Mouse (Mus musculus) embryonic fibroblast, embryonic 13.5 days (primary cell): ENCODE data around the gene Asgr2.

ENCODE experiments used
- CTCF ChIP-seq: IDR thresholded peaks from 2 replicates; pipeline ENCODE4 v1.5.1; 2011; ENCODE audit warnings: mild to moderate bottlenecking, control low read depth, low read length, moderate library complexity, borderline replicate concordance; ENCODE audit not compliant: insufficient read depth
- POLR2A ChIP-seq: IDR thresholded peaks from 2 replicates; pipeline ENCODE4 v1.6.1; 2011; ENCODE audit warnings: low read depth, mild to moderate bottlenecking, control low read depth, low read length, moderate library complexity

DNA sequence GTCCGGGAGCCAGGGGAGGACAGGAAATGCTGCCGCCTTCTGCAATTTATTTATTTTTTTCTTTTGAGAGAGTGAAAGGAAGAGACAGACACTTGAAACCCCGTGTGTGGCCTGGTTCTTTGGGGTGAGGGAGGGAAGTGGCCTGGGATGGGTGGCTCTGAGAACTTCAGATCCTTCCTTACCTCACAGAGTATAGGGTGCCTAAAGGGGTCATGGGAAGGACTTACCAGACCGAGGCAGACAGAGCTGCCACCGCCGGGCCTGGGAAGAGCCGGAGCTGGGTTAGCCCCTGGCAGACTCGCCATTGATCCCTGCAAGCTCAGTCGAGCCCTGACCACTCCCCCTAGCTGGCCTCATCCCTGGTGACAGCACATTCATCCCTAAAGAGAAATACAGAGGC lies 47.0 kb upstream of the Asgr2 start:
- no peak for TF ChIP-seq CTCF
- no peak for TF ChIP-seq POLR2A
